Mouse (Mus musculus) embryo, embryonic 10.5 days (tissue): ENCODE measurements at regions not wholly inside any gene's neighbourhood (a gene's known extent, or its start where the extent isn't known, plus 50 kb on each side); places are given as distances from the start of the nearest gene placed in this dataset.

Experiments used
- DNase-seq: peaks from one replicate; pipeline ENCODE4 v3.0.0-alpha.2; 2015; ENCODE audit warnings: low spot score

GRCm38 (mm10) chr17:60372206-60372605 is 1359.0 kb upstream of the Nudt12 start:
- peak; percentile 3 for DNase-seq

DNA sequence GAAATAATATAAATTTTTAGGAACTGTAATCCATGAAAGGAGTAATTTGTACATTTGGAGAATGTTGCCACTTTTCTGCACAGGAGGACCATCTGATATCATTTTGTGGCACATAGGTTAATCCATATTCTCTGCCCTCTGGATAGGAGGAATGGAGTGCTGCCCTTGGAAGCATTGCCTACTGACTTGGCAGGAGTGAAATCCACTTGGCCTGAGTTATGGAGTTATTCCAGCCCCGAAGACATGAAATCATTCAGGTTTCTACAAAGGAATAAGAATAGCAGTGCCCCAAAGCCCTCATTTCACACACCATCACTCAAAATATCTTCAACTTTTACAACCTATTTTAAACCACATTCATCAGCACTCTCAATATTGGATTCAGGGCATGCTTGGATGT is 1342.2 kb upstream of the Nudt12 start:
- DNase-seq = no peak

GRCm38 (mm10) chr17:60344656-60345055 is 1331.5 kb upstream of the Nudt12 start:
- DNase-seq = peak; percentile 8

- peak; percentile 18 for DNase-seq
These were observed 1324.5 kb upstream of the Nudt12 start for GRCm38 (mm10) chr17:60337680-60338079.

GRCm38 (mm10) chr17:60321046-60321445 is 1307.9 kb upstream of the Nudt12 start:
- no peak for DNase-seq
